Mouse (Mus musculus): ENCODE measurements around the gene Tex13a. TPM values are rescaled to one million over a fixed set of nuclear protein-coding genes. Genes with fewer than 3 reads are reported as not detected.

Tex13a gene
- polyA plus RNA-seq (2012; fragmentation: generic; extraction: Trizol), result not detected

- H3K4me3 ChIP-seq, result no peak within 1 kb of the TSS
- no peaks in the 10 kb centered on the region for H3K79me2 ChIP-seq (ENCODE audit: control insufficient read depth, insufficient read depth)
- H3K27me3 ChIP-seq (ENCODE audit: control insufficient read depth, insufficient read depth, insufficient read length), result no peaks in the 10 kb centered on the region
- H3K36me3 ChIP-seq (ENCODE audit: control insufficient read depth, insufficient read depth), result no peaks in the 10 kb centered on the region
- no peak within 1 kb of the TSS for H3ac ChIP-seq (ENCODE audit: control insufficient read depth, insufficient read length)
- TF ChIP-seq USF1 (IDR thresholded peaks at IDR 0.05; ENCODE audit: low read depth), result no peak
- TF ChIP-seq POLR2A (IDR thresholded peaks at IDR 0.05; ENCODE audit: insufficient read length, low read depth), result no peak
- TF ChIP-seq SRF (IDR thresholded peaks at IDR 0.05; ENCODE audit: control insufficient read depth, insufficient read length, low read depth), result no peak
- TF ChIP-seq MYOD1 (IDR thresholded peaks at IDR 0.05; ENCODE audit: control insufficient read depth in 1 of 3, insufficient read length in 2 of 3, low read depth in 2 of 3), result no peak
- TF ChIP-seq REST (IDR thresholded peaks at IDR 0.05; ENCODE audit: insufficient read depth, insufficient read length), result no peak
- TF ChIP-seq CEBPB (IDR thresholded peaks at IDR 0.05; ENCODE audit: insufficient read depth, poor library complexity, severe bottlenecking), result no peak
- no peak for TF ChIP-seq TCF12 (IDR thresholded peaks at IDR 0.05; ENCODE audit: insufficient read depth, poor library complexity, severe bottlenecking)
- no peak for TF ChIP-seq TCF3 (IDR thresholded peaks at IDR 0.05; ENCODE audit: insufficient read length, low read depth)
- no peak for TF ChIP-seq E2F4 (IDR thresholded peaks at IDR 0.05; ENCODE audit: insufficient read depth)
- TF ChIP-seq MYOG (IDR thresholded peaks at IDR 0.05; ENCODE audit: control insufficient read depth in 1 of 3, insufficient read depth in 1 of 3, insufficient read length in 2 of 3, low read depth in 2 of 3), result no peak
- no peak for TF ChIP-seq MAX (IDR thresholded peaks at IDR 0.05; ENCODE audit: low read depth)
- TF ChIP-seq POLR2AphosphoS2 (IDR thresholded peaks at IDR 0.05; ENCODE audit: insufficient read length, low read depth), result no peak
- no peak within 1 kb of the TSS for H3K4me2 ChIP-seq (ENCODE audit: low read depth)
These were observed at the start of gene Tex13a for GRCm38 (mm10) chrX:138209480-138209879. Gene Tex13a, minus strand, starts transcription at chrX:138209580.

GRCm38 (mm10) chrX:138234626-138235025 is 25.2 kb upstream of the Tex13a start:
- Histone ChIP-seq H3ac (ENCODE audit: control insufficient read depth, insufficient read length) (no peak overlapping the region), H3K79me2 (ENCODE audit: control insufficient read depth, insufficient read depth) (no peaks in the 10 kb centered on the region), H3K27me3 (ENCODE audit: control insufficient read depth, insufficient read depth, insufficient read length) (no peaks in the 10 kb centered on the region), H3K4me3 (no peak overlapping the region), H3K36me3 (ENCODE audit: control insufficient read depth, insufficient read depth) (no peaks in the 10 kb centered on the region), H3K4me2 (ENCODE audit: low read depth) (no peak overlapping the region)
- TF ChIP-seq POLR2A (IDR thresholded peaks at IDR 0.05; ENCODE audit: insufficient read length, low read depth) (no peak), REST (IDR thresholded peaks at IDR 0.05; ENCODE audit: insufficient read depth, insufficient read length) (no peak), TCF12 (IDR thresholded peaks at IDR 0.05; ENCODE audit: insufficient read depth, poor library complexity, severe bottlenecking) (no peak), TCF3 (IDR thresholded peaks at IDR 0.05; ENCODE audit: insufficient read length, low read depth) (no peak), POLR2AphosphoS2 (IDR thresholded peaks at IDR 0.05; ENCODE audit: insufficient read length, low read depth) (no peak), MAX (IDR thresholded peaks at IDR 0.05; ENCODE audit: low read depth) (no peak), SRF (IDR thresholded peaks at IDR 0.05; ENCODE audit: control insufficient read depth, insufficient read length, low read depth) (no peak), E2F4 (IDR thresholded peaks at IDR 0.05; ENCODE audit: insufficient read depth) (no peak), USF1 (IDR thresholded peaks at IDR 0.05; ENCODE audit: low read depth) (no peak), CEBPB (IDR thresholded peaks at IDR 0.05; ENCODE audit: insufficient read depth, poor library complexity, severe bottlenecking) (no peak), MYOG (IDR thresholded peaks at IDR 0.05; ENCODE audit: control insufficient read depth in 1 of 3, insufficient read depth in 1 of 3, insufficient read length in 2 of 3, low read depth in 2 of 3) (no peak)

- H3K36me3 ChIP-seq (ENCODE audit: control insufficient read depth, insufficient read depth), result no peaks in the 10 kb centered on the region
- no peak overlapping the region for H3K4me3 ChIP-seq
- no peaks in the 10 kb centered on the region for H3K27me3 ChIP-seq (ENCODE audit: control insufficient read depth, insufficient read depth, insufficient read length)
- TF ChIP-seq MYOG (IDR thresholded peaks at IDR 0.05; ENCODE audit: control insufficient read depth in 1 of 3, insufficient read depth in 1 of 3, insufficient read length in 2 of 3, low read depth in 2 of 3), result no peak
- TF ChIP-seq USF1 (IDR thresholded peaks at IDR 0.05; ENCODE audit: low read depth), result no peak
- TF ChIP-seq POLR2A (IDR thresholded peaks at IDR 0.05; ENCODE audit: insufficient read length, low read depth), result no peak
- TF ChIP-seq POLR2AphosphoS2 (IDR thresholded peaks at IDR 0.05; ENCODE audit: insufficient read length, low read depth), result no peak
- TF ChIP-seq SRF (IDR thresholded peaks at IDR 0.05; ENCODE audit: control insufficient read depth, insufficient read length, low read depth), result no peak
- TF ChIP-seq E2F4 (IDR thresholded peaks at IDR 0.05; ENCODE audit: insufficient read depth), result no peak
- no peak for TF ChIP-seq TCF3 (IDR thresholded peaks at IDR 0.05; ENCODE audit: insufficient read length, low read depth)
- no peak for TF ChIP-seq REST (IDR thresholded peaks at IDR 0.05; ENCODE audit: insufficient read depth, insufficient read length)
- TF ChIP-seq MAX (IDR thresholded peaks at IDR 0.05; ENCODE audit: low read depth), result no peak
- no peak for TF ChIP-seq CEBPB (IDR thresholded peaks at IDR 0.05; ENCODE audit: insufficient read depth, poor library complexity, severe bottlenecking)
- TF ChIP-seq TCF12 (IDR thresholded peaks at IDR 0.05; ENCODE audit: insufficient read depth, poor library complexity, severe bottlenecking), result no peak
- H3K79me2 ChIP-seq (ENCODE audit: control insufficient read depth, insufficient read depth), result no peaks in the 10 kb centered on the region
- no peak overlapping the region for H3K4me2 ChIP-seq (ENCODE audit: low read depth)
- no peak overlapping the region for H3ac ChIP-seq (ENCODE audit: control insufficient read depth, insufficient read length)
These were observed 39.2 kb downstream of the Tex13a start for GRCm38 (mm10) chrX:138170146-138170545.
